Mouse (Mus musculus): ENCODE measurements around the gene Rtca. TPM values are rescaled to one million over a fixed set of nuclear protein-coding genes. Genes with fewer than 3 reads are reported as not detected.
A peak's percentile ranks its signal among the peaks of the same experiment; 100 is the strongest.

The Rtca gene
- polyA plus RNA-seq, 1 experiment from 2014 or later: 116 TPM

DNA sequence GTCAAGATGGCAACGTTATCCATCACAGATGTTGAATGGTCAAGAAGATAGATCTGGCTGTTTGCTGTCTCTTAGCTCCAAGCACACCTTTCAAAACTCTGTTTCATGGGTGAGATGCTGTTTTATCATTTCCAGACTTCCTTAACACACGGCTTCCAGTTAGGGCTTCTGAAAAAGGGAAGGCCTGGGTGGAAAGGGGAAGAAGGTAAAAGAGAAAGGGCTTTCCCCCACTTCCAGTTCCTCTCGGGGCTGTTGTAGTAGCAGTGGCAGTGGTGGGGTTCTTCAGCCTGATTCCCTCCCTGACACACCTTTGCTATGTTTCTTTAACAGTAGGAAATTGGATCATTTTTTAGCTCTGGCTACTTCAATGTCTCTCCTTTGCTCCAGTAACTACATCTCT is 25.3 kb downstream of the Rtca start:
- Histone ChIP-seq H3K4me2 (ENCODE audit: low read length) (no peak overlapping the region), H3K27ac (ENCODE audit: low read depth, low read length) (no peak overlapping the region), H3K4me1 (ENCODE audit: control insufficient read depth, insufficient read depth, low read length) (no peaks in the 10 kb centered on the region), H3K9me3 (replicated peaks; ENCODE audit: control insufficient read depth, low read length) (no peaks in the 10 kb centered on the region), H3K36me3 (ENCODE audit: control insufficient read depth, insufficient read depth, low read length) (peaks cover 10% of the 10 kb centered on the region), H3K27me3 (replicated peaks; ENCODE audit: control insufficient read depth, insufficient read depth, low read length) (no peaks in the 10 kb centered on the region), H3K4me3 (ENCODE audit: low read depth, low read length) (no peak overlapping the region), H3K9ac (ENCODE audit: low read length) (no peak overlapping the region)
- WGBS: 83% methylated on average over 3 of the region's 3 CpGs
- no peak for DNase-seq (ENCODE audit: low spot score)
- ATAC-seq: no peak

DNA sequence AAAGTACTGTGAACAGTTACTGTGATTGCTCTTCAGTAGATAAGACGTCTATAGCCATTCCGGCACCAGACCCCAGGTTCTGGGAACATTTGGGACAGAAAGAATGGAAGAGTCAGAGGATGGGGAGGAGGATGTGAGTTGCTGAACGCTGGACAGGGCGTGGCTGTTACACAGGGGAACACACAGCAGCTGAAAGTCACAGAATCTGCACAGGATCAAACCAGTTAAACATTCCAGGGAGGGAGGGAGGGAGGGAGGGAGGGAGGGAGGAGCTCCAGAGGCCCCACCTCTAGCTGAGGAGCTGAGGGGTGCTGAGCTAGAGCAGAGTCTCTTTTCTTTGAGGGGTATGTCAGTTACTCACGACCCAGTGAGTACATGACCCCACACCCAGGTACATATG is 27.1 kb downstream of the Rtca start:
- DNase-seq (ENCODE audit: low spot score) (no peak), ATAC-seq (no peak)
- Histone ChIP-seq H3K4me1 (ENCODE audit: control insufficient read depth, insufficient read depth, low read length) (no peaks in the 10 kb centered on the region), H3K4me2 (ENCODE audit: low read length) (no peak overlapping the region), H3K36me3 (ENCODE audit: control insufficient read depth, insufficient read depth, low read length) (no peaks in the 10 kb centered on the region), H3K9me3 (replicated peaks; ENCODE audit: control insufficient read depth, low read length) (no peaks in the 10 kb centered on the region), H3K9ac (ENCODE audit: low read length) (no peak overlapping the region), H3K27ac (ENCODE audit: low read depth, low read length) (no peak overlapping the region), H3K4me3 (ENCODE audit: low read depth, low read length) (no peak overlapping the region), H3K27me3 (replicated peaks; ENCODE audit: control insufficient read depth, insufficient read depth, low read length) (no peaks in the 10 kb centered on the region)
- WGBS: 68% methylated on average over 5 of the region's 5 CpGs

DNA sequence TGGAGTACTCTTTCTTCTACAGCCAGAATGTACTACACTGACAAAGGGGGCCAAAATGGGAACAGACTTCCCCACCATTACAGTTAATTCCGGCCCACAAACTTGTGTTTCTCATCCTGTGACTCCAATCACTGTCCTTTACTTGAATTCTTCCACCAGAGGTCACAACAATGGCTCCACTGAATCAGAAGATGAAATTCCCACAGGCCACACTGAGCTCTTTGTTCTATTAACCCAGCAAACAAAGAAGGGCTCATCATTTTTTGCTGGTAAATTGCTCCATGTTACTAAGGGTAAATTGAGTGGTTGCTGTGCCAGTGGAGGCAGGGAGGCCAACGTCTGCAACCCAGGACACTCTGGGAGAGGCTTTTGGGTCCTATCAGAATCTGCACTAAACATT is 27.9 kb downstream of the Rtca start:
- 12% methylated on average over 2 of the region's 2 CpGs for WGBS
- Histone ChIP-seq H3K9ac (ENCODE audit: low read length) (no peak overlapping the region), H3K9me3 (replicated peaks; ENCODE audit: control insufficient read depth, low read length) (no peaks in the 10 kb centered on the region), H3K4me3 (ENCODE audit: low read depth, low read length) (no peak overlapping the region), H3K27me3 (replicated peaks; ENCODE audit: control insufficient read depth, insufficient read depth, low read length) (no peaks in the 10 kb centered on the region), H3K36me3 (ENCODE audit: control insufficient read depth, insufficient read depth, low read length) (no peaks in the 10 kb centered on the region), H3K4me1 (ENCODE audit: control insufficient read depth, insufficient read depth, low read length) (no peaks in the 10 kb centered on the region), H3K4me2 (ENCODE audit: low read length) (no peak overlapping the region), H3K27ac (ENCODE audit: low read depth, low read length) (no peak overlapping the region)
- DNase-seq (ENCODE audit: low spot score) (peak; percentile 10), ATAC-seq (no peak)

DNA sequence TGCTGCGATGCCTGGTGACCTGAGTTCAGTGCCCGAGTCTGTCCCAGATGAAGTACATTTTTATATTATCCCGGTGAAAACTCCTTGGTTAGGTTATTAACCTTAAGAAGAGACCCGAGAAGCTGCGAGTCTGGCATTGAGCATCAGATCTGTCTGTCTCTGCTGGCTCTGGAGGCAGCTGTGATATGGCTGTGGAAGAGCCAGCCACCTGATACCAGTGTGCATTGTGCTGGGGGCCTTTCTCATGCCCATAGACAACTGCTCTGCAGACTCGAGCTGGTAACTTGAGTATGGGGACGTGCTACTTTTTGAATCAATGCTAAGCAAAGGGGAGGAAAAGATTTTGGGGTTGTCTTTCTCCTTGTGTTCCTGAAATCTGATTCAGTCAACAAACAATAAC is 30.7 kb downstream of the Rtca start:
- ATAC-seq: no peak
- WGBS: 85% methylated on average over 7 of the region's 7 CpGs
- no peak overlapping the region for H3K4me3 ChIP-seq (ENCODE audit: low read depth, low read length)

DNA sequence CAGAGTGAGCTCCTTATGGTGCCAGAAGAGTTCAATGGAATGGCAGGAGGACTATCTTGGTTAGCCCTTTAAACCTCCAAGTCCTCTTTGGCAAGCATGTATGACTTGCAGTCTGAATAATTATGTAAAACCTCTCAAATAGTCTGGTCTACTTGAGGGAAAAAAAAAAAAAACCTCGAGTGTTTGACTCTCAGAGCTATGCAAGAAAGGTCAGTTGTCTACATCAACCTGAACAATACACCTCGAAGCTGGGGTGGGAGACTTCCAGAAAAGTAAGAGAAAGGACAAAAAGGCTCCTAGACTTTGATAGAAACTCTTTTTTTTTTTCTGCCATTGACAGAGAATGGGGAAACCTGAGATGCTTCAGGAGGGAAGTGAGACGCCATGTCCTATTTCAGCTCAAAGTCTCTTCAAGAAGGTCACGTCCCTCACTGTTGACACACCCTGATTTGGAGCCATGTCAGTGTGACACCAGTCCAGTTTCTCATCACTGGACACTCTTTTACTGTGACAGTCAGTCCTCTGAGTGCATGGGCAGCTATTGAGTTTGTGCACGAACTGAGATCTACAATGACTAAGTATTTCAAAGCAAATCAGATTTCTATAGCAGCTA is 31.2 kb downstream of the Rtca start:
- 75% methylated on average over 5 of the region's 5 CpGs for WGBS
- no peak for ATAC-seq
- no peaks in the 10 kb centered on the region for H3K36me3 ChIP-seq (ENCODE audit: control insufficient read depth, insufficient read depth, low read length)

More for the DNA sequence above, 30.7 kb downstream of the Rtca start:
- Histone ChIP-seq H3K36me3 (ENCODE audit: control insufficient read depth, insufficient read depth, low read length) (no peaks in the 10 kb centered on the region), H3K9me3 (replicated peaks; ENCODE audit: control insufficient read depth, low read length) (no peaks in the 10 kb centered on the region), H3K4me2 (ENCODE audit: low read length) (no peak overlapping the region), H3K27ac (ENCODE audit: low read depth, low read length) (no peak overlapping the region), H3K9ac (ENCODE audit: low read length) (no peak overlapping the region), H3K27me3 (replicated peaks; ENCODE audit: control insufficient read depth, insufficient read depth, low read length) (no peaks in the 10 kb centered on the region), H3K4me1 (ENCODE audit: control insufficient read depth, insufficient read depth, low read length) (no peaks in the 10 kb centered on the region)
- DNase-seq (ENCODE audit: low spot score): no peak

DNA sequence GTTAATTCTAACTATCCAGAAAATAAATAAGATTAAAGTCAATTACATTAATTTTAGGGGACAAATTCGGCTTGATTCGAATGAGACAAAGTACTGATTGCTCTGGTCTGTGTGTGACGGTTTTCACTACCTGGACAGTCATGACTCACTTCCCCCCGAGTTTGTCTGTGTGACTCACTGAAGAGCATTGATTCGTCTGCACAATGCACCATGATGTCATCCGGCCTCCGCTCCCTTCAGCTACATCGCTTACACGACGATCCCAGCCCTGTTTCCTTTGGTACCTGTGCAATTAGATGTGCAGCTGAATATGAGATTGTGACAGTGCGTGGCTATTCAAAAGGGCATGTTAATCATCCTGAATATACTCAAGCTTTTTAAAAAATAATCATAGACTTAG is 33.4 kb downstream of the Rtca start:
- Histone ChIP-seq H3K36me3 (ENCODE audit: control insufficient read depth, insufficient read depth, low read length) (no peaks in the 10 kb centered on the region), H3K4me3 (ENCODE audit: low read depth, low read length) (no peak overlapping the region), H3K27ac (ENCODE audit: low read depth, low read length) (no peak overlapping the region), H3K4me2 (ENCODE audit: low read length) (no peak overlapping the region), H3K27me3 (replicated peaks; ENCODE audit: control insufficient read depth, insufficient read depth, low read length) (no peaks in the 10 kb centered on the region), H3K4me1 (ENCODE audit: control insufficient read depth, insufficient read depth, low read length) (no peaks in the 10 kb centered on the region), H3K9ac (ENCODE audit: low read length) (no peak overlapping the region), H3K9me3 (replicated peaks; ENCODE audit: control insufficient read depth, low read length) (no peaks in the 10 kb centered on the region)
- ATAC-seq: no peak
- 62% methylated on average over 11 of the region's 11 CpGs for whole genome bisulfite sequencing
- DNase-seq (ENCODE audit: low spot score): no peak

More for the DNA sequence above, 31.2 kb downstream of the Rtca start:
- H3K4me3 ChIP-seq (ENCODE audit: low read depth, low read length): no peak overlapping the region
- no peak overlapping the region for H3K27ac ChIP-seq (ENCODE audit: low read depth, low read length)
- no peak for DNase-seq (ENCODE audit: low spot score)
- no peaks in the 10 kb centered on the region for H3K4me1 ChIP-seq (ENCODE audit: control insufficient read depth, insufficient read depth, low read length)
- H3K9me3 ChIP-seq (replicated peaks; ENCODE audit: control insufficient read depth, low read length): no peaks in the 10 kb centered on the region
- no peaks in the 10 kb centered on the region for H3K27me3 ChIP-seq (replicated peaks; ENCODE audit: control insufficient read depth, insufficient read depth, low read length)
- H3K9ac ChIP-seq (ENCODE audit: low read length): no peak overlapping the region
- no peak overlapping the region for H3K4me2 ChIP-seq (ENCODE audit: low read length)

DNA sequence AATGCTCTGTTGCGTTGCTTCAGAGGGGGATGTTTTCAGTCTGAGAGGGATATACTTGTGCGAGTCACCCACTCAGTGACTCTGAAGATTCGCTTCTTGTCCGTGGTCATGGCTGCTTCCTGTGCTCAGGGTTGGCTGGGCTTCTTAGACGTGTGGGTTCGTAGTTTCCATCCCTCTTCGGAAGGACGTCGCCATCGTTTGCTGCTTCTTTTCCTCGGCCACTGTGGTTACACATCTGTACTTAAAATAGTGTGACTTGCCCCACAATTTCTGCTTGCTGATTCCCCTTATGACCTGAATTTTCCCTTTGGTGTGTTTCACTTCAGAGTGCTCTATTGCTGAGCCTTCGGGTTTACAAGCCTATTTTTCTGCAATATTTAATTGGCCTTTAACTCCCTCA is 42.3 kb downstream of the Rtca start:
- Histone ChIP-seq H3K27me3 (replicated peaks; ENCODE audit: control insufficient read depth, insufficient read depth, low read length) (no peaks in the 10 kb centered on the region), H3K27ac (ENCODE audit: low read depth, low read length) (no peak overlapping the region), H3K9me3 (replicated peaks; ENCODE audit: control insufficient read depth, low read length) (no peaks in the 10 kb centered on the region), H3K4me3 (ENCODE audit: low read depth, low read length) (no peak overlapping the region), H3K4me1 (ENCODE audit: control insufficient read depth, insufficient read depth, low read length) (no peaks in the 10 kb centered on the region), H3K36me3 (ENCODE audit: control insufficient read depth, insufficient read depth, low read length) (no peaks in the 10 kb centered on the region), H3K4me2 (ENCODE audit: low read length) (no peak overlapping the region), H3K9ac (ENCODE audit: low read length) (no peak overlapping the region)
- DNase-seq (ENCODE audit: low spot score) (no peak), ATAC-seq (no peak)
- WGBS: 93% methylated on average over 12 of the region's 12 CpGs

DNA sequence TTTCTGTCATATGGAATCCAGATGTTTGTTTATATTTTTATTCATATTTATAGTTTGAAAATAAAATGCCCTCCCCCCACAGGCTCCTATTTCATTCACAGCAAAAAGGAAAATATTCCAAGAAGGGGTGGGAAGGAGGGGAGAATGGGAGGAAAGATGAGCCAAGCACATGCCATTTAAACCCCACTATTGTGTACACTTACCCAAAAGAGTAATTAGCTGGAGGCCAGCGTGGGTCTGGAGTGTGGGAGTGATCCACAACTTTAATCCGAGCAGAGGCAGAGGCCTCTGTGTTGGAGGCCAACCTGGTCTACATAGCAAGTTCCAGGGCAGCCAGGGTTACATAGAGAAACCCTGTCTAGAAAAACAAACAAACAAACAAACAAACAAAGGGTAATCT is 43.7 kb downstream of the Rtca start:
- H3K9me3 ChIP-seq (replicated peaks; ENCODE audit: control insufficient read depth, low read length): no peaks in the 10 kb centered on the region
- 19% methylated on average over 2 of the region's 2 CpGs for WGBS
- H3K4me1 ChIP-seq (ENCODE audit: control insufficient read depth, insufficient read depth, low read length): no peaks in the 10 kb centered on the region
- ATAC-seq (no peak), DNase-seq (ENCODE audit: low spot score) (no peak)
- no peaks in the 10 kb centered on the region for H3K36me3 ChIP-seq (ENCODE audit: control insufficient read depth, insufficient read depth, low read length)
- H3K27ac ChIP-seq (ENCODE audit: low read depth, low read length): no peak overlapping the region
- no peaks in the 10 kb centered on the region for H3K27me3 ChIP-seq (replicated peaks; ENCODE audit: control insufficient read depth, insufficient read depth, low read length)
- no peak overlapping the region for H3K4me3 ChIP-seq (ENCODE audit: low read depth, low read length)
- no peak overlapping the region for H3K4me2 ChIP-seq (ENCODE audit: low read length)
- no peak overlapping the region for H3K9ac ChIP-seq (ENCODE audit: low read length)

DNA sequence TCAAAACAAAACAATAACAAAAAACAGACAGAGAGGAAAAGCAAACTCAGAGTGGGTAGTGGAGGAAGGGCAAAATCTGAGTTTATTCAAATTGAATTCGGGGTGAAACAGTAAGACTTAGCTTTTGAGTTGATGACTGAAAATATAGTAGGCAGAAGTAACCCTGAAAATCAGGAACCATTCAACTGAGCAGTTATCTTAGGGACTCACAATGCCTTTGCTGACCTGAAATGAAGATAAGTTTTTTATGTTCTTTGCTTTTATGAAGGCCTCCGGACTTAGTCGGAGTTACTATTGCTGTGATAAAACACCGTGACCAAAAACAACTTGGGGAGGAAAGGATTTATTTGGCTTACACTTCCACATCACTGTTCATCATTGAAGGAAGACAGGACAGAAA is 47.0 kb downstream of the Rtca start:
- H3K4me1 ChIP-seq (ENCODE audit: control insufficient read depth, insufficient read depth, low read length): no peaks in the 10 kb centered on the region

More for the DNA sequence above, 47.0 kb downstream of the Rtca start:
- no peak overlapping the region for H3K9ac ChIP-seq (ENCODE audit: low read length)
- H3K4me3 ChIP-seq (ENCODE audit: low read depth, low read length): no peak overlapping the region
- H3K4me2 ChIP-seq (ENCODE audit: low read length): no peak overlapping the region
- DNase-seq (ENCODE audit: low spot score) (no peak), ATAC-seq (no peak)
- no peaks in the 10 kb centered on the region for H3K27me3 ChIP-seq (replicated peaks; ENCODE audit: control insufficient read depth, insufficient read depth, low read length)
- no peaks in the 10 kb centered on the region for H3K36me3 ChIP-seq (ENCODE audit: control insufficient read depth, insufficient read depth, low read length)
- no peaks in the 10 kb centered on the region for H3K9me3 ChIP-seq (replicated peaks; ENCODE audit: control insufficient read depth, low read length)
- 93% methylated on average over 4 of the region's 4 CpGs for WGBS
- no peak overlapping the region for H3K27ac ChIP-seq (ENCODE audit: low read depth, low read length)

All from forebrain, embryonic 14.5 days (tissue).